Mouse (Mus musculus) olfactory bulb, adult 2 months (tissue): Measurements from ENCODE around the gene Gm49027.

Source experiments
- CTCF ChIP-seq: fragments of 200-500 bp; IDR thresholded peaks from 2 replicates; pipeline ENCODE4 v1.5.1; 2012; ENCODE audit warnings: low read depth, mild to moderate bottlenecking, low read length, moderate library complexity; ENCODE audit not compliant: insufficient read depth
- POLR2A ChIP-seq: fragments of 200-500 bp; IDR thresholded peaks from 2 replicates; pipeline ENCODE4 v1.6.1; 2012; ENCODE audit warnings: mild to moderate bottlenecking, low read depth, low read length, moderate library complexity; ENCODE audit not compliant: insufficient read depth

- TF ChIP-seq CTCF (no peak), POLR2A (no peak)
Measured at GRCm38 (mm10) chr5:123555693-123556092, 30.4 kb upstream of the Gm49027 start.
